7 mouse cellular contexts compared by ENCODE assay signal in genomic region chr16:18220001-18220400, GRCm38 (mm10). TPM values are rescaled to one million over a fixed set of nuclear protein-coding genes. Genes with fewer than 3 reads are reported as not detected.
A peak's percentile ranks its signal among the peaks of the same experiment; 100 is the strongest.
DNase-seq lines count a peak whose midpoint lies in the region; ATAC-seq lines count a peak whose summit lies in the region.

No protein-coding gene starts in this region.

- H3K36me3 ChIP-seq in limb, embryonic 12.5 days = peaks cover 42% of the 10 kb centered on the region
- peaks cover 8% of the 10 kb centered on the region; the same call in 1 of the 2 replicates for H3K36me3 ChIP-seq in stomach, embryonic 16.5 days (ENCODE audit: control insufficient read depth, insufficient read depth, low read length)

- peaks cover 4% of the 10 kb centered on the region for H3K27me3 ChIP-seq in limb, embryonic 12.5 days
- no peaks in the 10 kb centered on the region for H3K27me3 ChIP-seq in stomach, embryonic 16.5 days (ENCODE audit: control insufficient read depth, insufficient read depth, low read length)

- DNase-seq in lung, postnatal 10 days = peak; percentile 42
- no peak for DNase-seq in lung, postnatal 36 days
- DNase-seq in brain, adult 2 months (ENCODE audit: low read depth, low spot score) = peak; percentile 77
- peak; percentile 36 for DNase-seq in forelimb bud, embryonic 11.5 days (ENCODE audit: low read depth, low spot score)
- no peak for DNase-seq in left cerebral cortex, postnatal 4 days

- ATAC-seq in limb, embryonic 12.5 days (ENCODE audit: insufficient number of reproducible peaks, insufficient read depth, low FRiP score, low TSS enrichment, low read depth) = peak; percentile 75
- ATAC-seq in stomach, embryonic 16.5 days (ENCODE audit: insufficient read depth, low FRiP score) = peak; percentile 75

- peak overlapping the region; percentile 13; the same call in 1 of the 2 replicates for H3K4me2 ChIP-seq in limb, embryonic 12.5 days
- no peak overlapping the region for H3K4me2 ChIP-seq in stomach, embryonic 16.5 days (ENCODE audit: low read depth, low read length)

- WGBS in limb, embryonic 12.5 days = 38% methylated on average over 8 of the region's 8 CpGs
- WGBS in stomach, embryonic 16.5 days = 36% methylated on average over 8 of the region's 8 CpGs

- no peaks in the 10 kb centered on the region for H3K9me3 ChIP-seq in limb, embryonic 12.5 days
- H3K9me3 ChIP-seq in stomach, embryonic 16.5 days (replicated peaks; ENCODE audit: control insufficient read depth, low read length) = no peaks in the 10 kb centered on the region

- intact Hi-C loops in left cerebral cortex, postnatal 4 days (cut with DNase I) = no loop called here

- peaks cover 30% of the 10 kb centered on the region for H3K4me1 ChIP-seq in limb, embryonic 12.5 days (replicated peaks)
- H3K4me1 ChIP-seq in stomach, embryonic 16.5 days (ENCODE audit: control insufficient read depth, insufficient read depth, low read length) = peaks cover 9% of the 10 kb centered on the region

- H3K4me3 ChIP-seq in limb, embryonic 12.5 days (replicated peaks) = no peak overlapping the region
- no peak overlapping the region for H3K4me3 ChIP-seq in stomach, embryonic 16.5 days (replicated peaks; ENCODE audit: low read length)

- no peak overlapping the region; the same call in 1 of the 2 replicates for H3K9ac ChIP-seq in limb, embryonic 12.5 days (replicated peaks)
- peak overlapping the region; percentile 3; the same call in 1 of the 2 replicates for H3K9ac ChIP-seq in stomach, embryonic 16.5 days (ENCODE audit: low read length)

- peak overlapping the region; percentile 81 for H3K27ac ChIP-seq in limb, embryonic 12.5 days
- H3K27ac ChIP-seq in stomach, embryonic 16.5 days (ENCODE audit: low read length) = peak overlapping the region; percentile 30; the same call in 1 of the 2 replicates

RNA-seq across cellular contexts. Expression of gene Ccdc188, which starts 2.3 kb away (rescaled TPM):
- polyA plus RNA-seq in limb, embryonic 12.5 days (2016; fragmentation: Nextera tagmentation; extraction: Ambion mirVana) = not detected in 2 replicates
- polyA plus RNA-seq in stomach, embryonic 16.5 days (2015; fragmentation: Nextera tagmentation; extraction: Ambion mirVana) = not detected in 2 replicates
- total RNA-seq in left cerebral cortex, postnatal 4 days (2021) = not detected

RNA-seq across cellular contexts. Expression of gene Zdhhc8, which starts 14.9 kb away (rescaled TPM):
- polyA plus RNA-seq in limb, embryonic 12.5 days (2016; fragmentation: Nextera tagmentation; extraction: Ambion mirVana) = 18.5 and 20.0 TPM in 2 replicates
- 5.0 and 6.9 TPM in 2 replicates for polyA plus RNA-seq in stomach, embryonic 16.5 days (2015; fragmentation: Nextera tagmentation; extraction: Ambion mirVana)
- 10 to 100 TPM; 53.8 to 54.4 TPM for total RNA-seq in left cerebral cortex, postnatal 4 days (2021)

RNA-seq across cellular contexts. Expression of gene Trmt2a, which starts 28.5 kb away (rescaled TPM):
- polyA plus RNA-seq in limb, embryonic 12.5 days (2016; fragmentation: Nextera tagmentation; extraction: Ambion mirVana) = 119 and 122 TPM in 2 replicates
- 98.8 and 99.1 TPM in 2 replicates for polyA plus RNA-seq in stomach, embryonic 16.5 days (2015; fragmentation: Nextera tagmentation; extraction: Ambion mirVana)
- total RNA-seq in left cerebral cortex, postnatal 4 days (2021) = 10 to 100 TPM; 59.3 to 62.3 TPM

RNA-seq across cellular contexts. Expression of gene Ranbp1, which starts 28.5 kb away (rescaled TPM):
- polyA plus RNA-seq in limb, embryonic 12.5 days (2016; fragmentation: Nextera tagmentation; extraction: Ambion mirVana) = 943 and 976 TPM in 2 replicates
- polyA plus RNA-seq in stomach, embryonic 16.5 days (2015; fragmentation: Nextera tagmentation; extraction: Ambion mirVana) = 370 and 425 TPM in 2 replicates
- total RNA-seq in left cerebral cortex, postnatal 4 days (2021) = 100 to 1,000 TPM; 158 to 160 TPM

RNA-seq across cellular contexts. Expression of gene Gm49776, which starts 38.1 kb away (rescaled TPM):
- 3.3 and 7.5 TPM in 2 replicates for polyA plus RNA-seq in limb, embryonic 12.5 days (2016; fragmentation: Nextera tagmentation; extraction: Ambion mirVana)
- polyA plus RNA-seq in stomach, embryonic 16.5 days (2015; fragmentation: Nextera tagmentation; extraction: Ambion mirVana) = not detected in 2 replicates
- not detected for total RNA-seq in left cerebral cortex, postnatal 4 days (2021)

Comparison
In these comparisons a context has a peak if more than half of its experiments do, and no peak if none do; other contexts are left out.
1. DNase-seq: peak in lung, postnatal 10 days (single experiment), brain, adult 2 months (single experiment) and forelimb bud, embryonic 11.5 days (single experiment); none in lung, postnatal 36 days (single experiment) and left cerebral cortex, postnatal 4 days (single experiment).